Mouse (Mus musculus): ENCODE measurements around the gene Acbd4. TPM values are rescaled to one million over a fixed set of nuclear protein-coding genes. Genes with fewer than 3 reads are reported as not detected.

Gene Acbd4
- polyA plus RNA-seq, 1 experiment from 2014 or later, result 13.3 TPM

- H3K4me2 ChIP-seq (ENCODE audit: low read length), result no peak overlapping the region
- H3K36me3 ChIP-seq (ENCODE audit: control insufficient read depth, insufficient read depth, low read length), result 0 out of 2 replicates have a peak, but pooled peaks cover 5% of the 10 kb centered on the region
- 38% methylated on average over 12 of the region's 12 CpGs for WGBS
- no peaks in the 10 kb centered on the region for H3K9me3 ChIP-seq (ENCODE audit: control insufficient read depth, low read length)
- peaks cover 35 to 41% of the 10 kb centered on the region in 2 experiments for H3K4me1 ChIP-seq (ENCODE audit: control insufficient read depth in 2 of 2, insufficient read depth in 2 of 2, low read length in 2 of 2)
- peak overlapping the region in 1 of 2 experiments; percentile 1; a peak in 1 of 4 replicates for H3K27ac ChIP-seq (replicated peaks in 1 of 2; ENCODE audit: control insufficient read depth in 1 of 2, insufficient read depth in 1 of 2, low read depth in 2 of 2, low read length in 2 of 2)
- H3K4me3 ChIP-seq (ENCODE audit: control insufficient read depth in 1 of 2, insufficient read depth in 1 of 2, low read depth in 1 of 2, low read length in 2 of 2), result no peak overlapping the region
- H3K9ac ChIP-seq (ENCODE audit: low read length), result no peak overlapping the region
- no peaks in the 10 kb centered on the region for H3K27me3 ChIP-seq (ENCODE audit: control insufficient read depth, insufficient read depth, low read length)
- ATAC-seq (ENCODE audit: insufficient number of reproducible peaks, insufficient read depth, low FRiP score, low read depth), result no peak
Measured at GRCm38 (mm10) chr11:103144309-103145285, 43.1 kb downstream of the Acbd4 start.

- H3K27ac ChIP-seq (replicated peaks in 1 of 2; ENCODE audit: control insufficient read depth in 1 of 2, insufficient read depth in 1 of 2, low read depth in 2 of 2, low read length in 2 of 2), result no peak overlapping the region
- WGBS, result 82% methylated on average over 4 of the region's 4 CpGs
- H3K4me3 ChIP-seq (ENCODE audit: control insufficient read depth in 1 of 2, insufficient read depth in 1 of 2, low read depth in 1 of 2, low read length in 2 of 2), result no peak overlapping the region
- H3K9me3 ChIP-seq (ENCODE audit: control insufficient read depth, low read length), result no peaks in the 10 kb centered on the region
- no peaks in the 10 kb centered on the region for H3K27me3 ChIP-seq (ENCODE audit: control insufficient read depth, insufficient read depth, low read length)
- H3K4me1 ChIP-seq (ENCODE audit: control insufficient read depth in 2 of 2, insufficient read depth in 2 of 2, low read length in 2 of 2), result peaks cover 25 to 29% of the 10 kb centered on the region in 2 experiments
- H3K4me2 ChIP-seq (ENCODE audit: low read length), result no peak overlapping the region
- no peak for ATAC-seq (ENCODE audit: insufficient number of reproducible peaks, insufficient read depth, low FRiP score, low read depth)
- no peaks in the 10 kb centered on the region for H3K36me3 ChIP-seq (ENCODE audit: control insufficient read depth, insufficient read depth, low read length)
- no peak overlapping the region for H3K9ac ChIP-seq (ENCODE audit: low read length)
Measured at GRCm38 (mm10) chr11:103146386-103146785, 44.9 kb downstream of the Acbd4 start.

- no peak for ATAC-seq (ENCODE audit: insufficient number of reproducible peaks, insufficient read depth, low FRiP score, low read depth)
- no peaks in the 10 kb centered on the region for H3K36me3 ChIP-seq (ENCODE audit: control insufficient read depth, insufficient read depth, low read length)
- H3K4me2 ChIP-seq (ENCODE audit: low read length), result no peak overlapping the region
- no peak overlapping the region for H3K4me3 ChIP-seq (ENCODE audit: control insufficient read depth in 1 of 2, insufficient read depth in 1 of 2, low read depth in 1 of 2, low read length in 2 of 2)
- H3K9ac ChIP-seq (ENCODE audit: low read length), result no peak overlapping the region
- WGBS, result 73% methylated on average over 4 of the region's 4 CpGs
- peaks cover 11 to 15% of the 10 kb centered on the region in 2 experiments for H3K4me1 ChIP-seq (ENCODE audit: control insufficient read depth in 2 of 2, insufficient read depth in 2 of 2, low read length in 2 of 2)
- no peaks in the 10 kb centered on the region for H3K9me3 ChIP-seq (ENCODE audit: control insufficient read depth, low read length)
- no peaks in the 10 kb centered on the region for H3K27me3 ChIP-seq (ENCODE audit: control insufficient read depth, insufficient read depth, low read length)
- H3K27ac ChIP-seq (replicated peaks in 1 of 2; ENCODE audit: control insufficient read depth in 1 of 2, insufficient read depth in 1 of 2, low read depth in 2 of 2, low read length in 2 of 2), result peak overlapping the region in 1 of 2 experiments; percentile 1; a peak in 1 of 4 replicates
Measured at GRCm38 (mm10) chr11:103147766-103148165, 46.3 kb downstream of the Acbd4 start.

- H3K9me3 ChIP-seq (ENCODE audit: control insufficient read depth, low read length), result no peaks in the 10 kb centered on the region
- H3K4me2 ChIP-seq (ENCODE audit: low read length), result no peak overlapping the region
- no peaks in the 10 kb centered on the region for H3K27me3 ChIP-seq (ENCODE audit: control insufficient read depth, insufficient read depth, low read length)
- H3K27ac ChIP-seq (replicated peaks in 1 of 2; ENCODE audit: control insufficient read depth in 1 of 2, insufficient read depth in 1 of 2, low read depth in 2 of 2, low read length in 2 of 2), result no peak overlapping the region
- H3K4me3 ChIP-seq (ENCODE audit: control insufficient read depth in 1 of 2, insufficient read depth in 1 of 2, low read depth in 1 of 2, low read length in 2 of 2), result no peak overlapping the region
- H3K9ac ChIP-seq (ENCODE audit: low read length), result no peak overlapping the region
- no peak for ATAC-seq (ENCODE audit: insufficient number of reproducible peaks, insufficient read depth, low FRiP score, low read depth)
- WGBS, result 88% methylated on average over 4 of the region's 4 CpGs
- no peaks in the 10 kb centered on the region for H3K36me3 ChIP-seq (ENCODE audit: control insufficient read depth, insufficient read depth, low read length)
- H3K4me1 ChIP-seq (ENCODE audit: control insufficient read depth in 2 of 2, insufficient read depth in 2 of 2, low read length in 2 of 2), result peaks cover 2 to 4% of the 10 kb centered on the region in 2 experiments; a peak in 3 of 4 replicates
Measured at GRCm38 (mm10) chr11:103149771-103150170, 48.3 kb downstream of the Acbd4 start.

GRCm38 (mm10) chr11:103158621-103159478 lies 57.4 kb downstream of the Acbd4 start:
- H3K27me3 ChIP-seq (ENCODE audit: control insufficient read depth, insufficient read depth, low read length), result no peaks in the 10 kb centered on the region
- H3K9me3 ChIP-seq (ENCODE audit: control insufficient read depth, low read length), result no peaks in the 10 kb centered on the region
- peak overlapping the region in 1 of 2 experiments; percentile 53; a peak in 2 of 4 replicates for H3K27ac ChIP-seq (replicated peaks in 1 of 2; ENCODE audit: control insufficient read depth in 1 of 2, insufficient read depth in 1 of 2, low read depth in 2 of 2, low read length in 2 of 2)
- no peaks in the 10 kb centered on the region for H3K36me3 ChIP-seq (ENCODE audit: control insufficient read depth, insufficient read depth, low read length)
- peak overlapping the region; percentile 32 to 37 for H3K4me3 ChIP-seq (ENCODE audit: control insufficient read depth in 1 of 2, insufficient read depth in 1 of 2, low read depth in 1 of 2, low read length in 2 of 2)
- H3K4me2 ChIP-seq (ENCODE audit: low read length), result peak overlapping the region; percentile 71
- WGBS, result 1% methylated on average over 25 of the region's 25 CpGs
- H3K9ac ChIP-seq (ENCODE audit: low read length), result peak overlapping the region; percentile 60
- H3K4me1 ChIP-seq (ENCODE audit: control insufficient read depth in 2 of 2, insufficient read depth in 2 of 2, low read length in 2 of 2), result peaks cover 6 to 10% of the 10 kb centered on the region in 2 experiments; a peak in 2 of 4 replicates
- ATAC-seq (ENCODE audit: insufficient number of reproducible peaks, insufficient read depth, low FRiP score, low read depth), result peak; percentile 92

GRCm38 (mm10) chr11:103160738-103161137 lies 59.3 kb downstream of the Acbd4 start:
- H3K36me3 ChIP-seq (ENCODE audit: control insufficient read depth, insufficient read depth, low read length), result no peaks in the 10 kb centered on the region
- H3K27me3 ChIP-seq (ENCODE audit: control insufficient read depth, insufficient read depth, low read length), result no peaks in the 10 kb centered on the region
- H3K4me3 ChIP-seq (ENCODE audit: control insufficient read depth in 1 of 2, insufficient read depth in 1 of 2, low read depth in 1 of 2, low read length in 2 of 2), result no peak overlapping the region
- H3K4me1 ChIP-seq (ENCODE audit: control insufficient read depth in 2 of 2, insufficient read depth in 2 of 2, low read length in 2 of 2), result peaks cover 8 to 13% of the 10 kb centered on the region in 2 experiments; a peak in 3 of 4 replicates
- ATAC-seq (ENCODE audit: insufficient number of reproducible peaks, insufficient read depth, low FRiP score, low read depth), result no peak
- no peak overlapping the region for H3K4me2 ChIP-seq (ENCODE audit: low read length)
- no peak overlapping the region for H3K9ac ChIP-seq (ENCODE audit: low read length)
- no peaks in the 10 kb centered on the region for H3K9me3 ChIP-seq (ENCODE audit: control insufficient read depth, low read length)
- 87% methylated on average over 11 of the region's 11 CpGs for WGBS
- H3K27ac ChIP-seq (replicated peaks in 1 of 2; ENCODE audit: control insufficient read depth in 1 of 2, insufficient read depth in 1 of 2, low read depth in 2 of 2, low read length in 2 of 2), result no peak overlapping the region

- Histone ChIP-seq H3K4me3 (ENCODE audit: control insufficient read depth in 1 of 2, insufficient read depth in 1 of 2, low read depth in 1 of 2, low read length in 2 of 2) (no peak overlapping the region), H3K9me3 (ENCODE audit: control insufficient read depth, low read length) (0 out of 2 replicates have a peak, but pooled peaks cover 2% of the 10 kb centered on the region), H3K36me3 (ENCODE audit: control insufficient read depth, insufficient read depth, low read length) (no peaks in the 10 kb centered on the region), H3K27me3 (ENCODE audit: control insufficient read depth, insufficient read depth, low read length) (no peaks in the 10 kb centered on the region), H3K4me1 (ENCODE audit: control insufficient read depth in 2 of 2, insufficient read depth in 2 of 2, low read length in 2 of 2) (peaks cover 8 to 13% of the 10 kb centered on the region in 2 experiments; a peak in 3 of 4 replicates), H3K4me2 (ENCODE audit: low read length) (no peak overlapping the region), H3K27ac (replicated peaks in 1 of 2; ENCODE audit: control insufficient read depth in 1 of 2, insufficient read depth in 1 of 2, low read depth in 2 of 2, low read length in 2 of 2) (no peak overlapping the region), H3K9ac (ENCODE audit: low read length) (no peak overlapping the region)
- WGBS, result 71% methylated on average over 7 of the region's 7 CpGs
- no peak for ATAC-seq (ENCODE audit: insufficient number of reproducible peaks, insufficient read depth, low FRiP score, low read depth)
Measured at GRCm38 (mm10) chr11:103161449-103161848, 60.0 kb downstream of the Acbd4 start.

All from heart, embryonic 14.5 days (tissue).